Mouse (Mus musculus) lung, postnatal 36 days (tissue): ENCODE results near the gene Brca2.
A peak's percentile ranks its signal among the peaks of the same experiment; 100 is the strongest.

Experiments
- DNase-seq: peaks from one replicate; pipeline ENCODE4 v3.0.0; 2022; ENCODE audit warnings: mixed read lengths

Brca2 gene

DNA sequence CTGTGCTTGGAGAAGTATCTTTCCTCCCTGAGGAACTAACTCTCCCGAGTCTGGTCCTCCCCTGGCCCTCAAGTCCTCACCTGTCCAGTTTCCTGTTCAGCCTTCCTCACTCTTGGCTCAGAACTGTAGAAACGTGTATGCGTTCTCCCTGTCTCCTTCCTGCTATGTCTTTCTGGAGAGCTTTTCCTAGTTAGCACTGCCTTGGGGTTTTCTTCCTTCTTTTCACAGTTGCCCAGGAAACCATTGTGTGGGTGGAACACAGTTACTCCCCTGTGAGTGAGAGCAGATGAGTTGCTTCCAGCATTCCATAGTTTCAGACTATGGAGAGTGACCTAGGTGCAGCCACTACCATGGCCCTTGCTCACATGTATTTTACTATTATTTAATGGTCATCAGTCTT is 43.8 kb downstream of the Brca2 start:
- no peak for DNase-seq

GRCm38 (mm10) chr5:150566971-150567370 is 44.5 kb downstream of the Brca2 start:
- peak; percentile 67 for DNase-seq

DNA sequence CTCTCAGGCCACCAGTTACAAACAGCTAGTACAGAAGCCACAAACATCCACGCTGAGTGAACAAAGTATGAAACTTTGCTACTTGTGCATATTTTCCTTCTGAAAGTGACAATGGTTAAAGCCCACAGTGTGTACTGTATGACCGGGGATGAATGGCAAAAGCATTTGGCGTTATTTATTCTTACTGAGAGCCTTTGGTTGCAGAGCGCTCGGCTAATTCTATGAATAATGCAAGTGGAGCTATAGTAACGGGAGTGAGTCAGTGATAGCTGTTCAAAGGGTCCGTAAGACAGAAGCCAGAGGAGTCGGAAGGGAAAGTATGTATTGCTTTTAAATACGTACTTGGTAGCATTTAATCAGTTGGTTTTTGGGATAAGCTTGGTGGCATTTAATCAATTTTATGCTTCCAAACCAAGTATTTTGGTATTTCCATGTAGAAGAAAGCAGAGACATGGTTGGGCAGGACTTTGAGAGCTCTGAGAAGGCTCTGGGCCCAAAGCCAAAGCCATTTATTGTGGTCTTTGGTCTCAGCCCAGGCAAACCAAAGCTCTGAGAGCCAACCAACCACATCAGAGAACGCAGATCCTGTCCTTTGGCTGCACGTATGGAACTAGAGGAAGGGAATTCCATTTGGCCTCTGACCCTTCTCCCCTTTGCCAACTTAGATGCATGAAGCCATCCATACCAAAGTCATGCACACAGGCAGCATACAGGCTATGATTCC is 48.2 kb downstream of the Brca2 start:
- DNase-seq, result no peak

DNA sequence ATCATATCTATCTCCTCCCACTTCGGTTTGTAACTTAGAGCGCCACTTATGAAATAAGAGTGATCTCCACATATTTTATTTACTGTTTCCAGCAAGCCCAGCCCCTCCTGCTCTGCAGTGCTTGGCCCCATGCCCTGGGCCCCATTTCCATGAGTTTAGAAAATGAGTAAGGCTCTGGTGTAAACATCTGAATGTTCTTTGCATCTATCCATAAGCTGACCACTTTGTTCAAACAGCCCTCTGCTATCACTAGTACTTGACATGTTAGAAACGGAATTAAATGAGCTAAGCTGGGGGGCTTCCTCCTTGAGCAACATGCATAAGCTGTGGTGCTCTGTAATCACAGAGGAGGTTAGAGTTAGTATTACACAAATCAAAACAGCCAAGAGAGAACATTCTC is 52.0 kb downstream of the Brca2 start:
- peak; percentile 29 for DNase-seq

DNA sequence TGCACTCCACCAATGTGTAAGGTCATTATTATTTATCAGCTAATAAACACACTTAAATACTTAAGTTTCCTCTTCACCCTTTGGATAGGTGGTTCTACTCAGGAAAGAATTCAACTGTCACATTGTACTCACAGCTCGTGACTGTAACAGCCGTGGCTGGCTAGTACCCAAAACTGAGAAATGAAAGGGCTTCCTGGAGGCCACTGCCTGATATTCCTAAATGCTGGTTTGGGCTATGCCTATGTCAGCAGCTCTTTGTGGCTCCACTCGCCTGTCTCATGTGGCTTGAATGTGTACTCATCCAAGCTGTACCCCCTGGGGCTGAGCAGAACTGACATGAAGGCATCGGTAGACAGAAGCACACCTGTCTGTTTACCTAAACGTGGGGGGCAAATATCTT is 52.5 kb downstream of the Brca2 start:
- no peak for DNase-seq

DNA sequence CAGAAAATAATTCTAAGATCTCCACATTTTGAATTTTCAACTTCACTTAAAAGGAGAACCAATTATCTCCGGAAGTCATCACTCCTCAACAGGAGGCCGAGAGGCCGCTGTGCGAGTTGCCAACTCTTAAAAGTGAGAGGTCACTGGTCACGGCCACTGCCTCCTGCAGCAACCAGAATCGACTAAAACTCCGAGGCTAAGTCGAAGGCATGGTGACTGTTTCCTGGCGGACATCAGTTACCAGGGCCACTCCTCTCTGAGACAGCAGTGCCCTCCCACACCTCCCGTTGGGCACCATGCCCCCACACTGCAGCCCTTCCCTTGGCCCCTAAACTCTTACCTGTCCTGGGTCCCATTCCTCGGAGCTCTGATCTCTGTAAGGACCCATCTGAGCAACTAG is 54.4 kb downstream of the Brca2 start:
- no peak for DNase-seq

- DNase-seq, result no peak
Observed at GRCm38 (mm10) chr5:150578613-150579171, 56.3 kb downstream of the Brca2 start.

DNA sequence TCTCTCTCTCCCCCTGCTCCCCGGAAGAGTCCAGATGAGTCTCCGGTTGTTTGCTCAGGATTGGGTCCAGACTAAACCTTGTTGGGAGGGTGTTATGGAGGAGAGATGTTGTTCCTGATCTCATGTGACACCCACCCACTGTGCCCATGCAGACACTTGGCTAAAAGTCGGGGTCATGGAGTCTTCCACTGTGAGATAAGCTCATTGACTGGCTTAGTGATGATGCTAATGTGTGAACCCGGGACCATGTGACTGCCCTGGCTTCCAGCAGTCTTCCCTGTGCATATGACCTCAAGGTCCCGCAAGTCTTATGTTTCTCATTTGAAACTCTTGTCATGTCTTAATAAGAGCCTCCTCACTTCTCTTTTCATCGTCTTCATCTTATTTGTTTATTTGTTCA is 58.8 kb downstream of the Brca2 start:
- no peak for DNase-seq

- DNase-seq, result no peak
Observed at GRCm38 (mm10) chr5:150583181-150583580, 60.8 kb downstream of the Brca2 start.

- peak; percentile 65 for DNase-seq
Observed at GRCm38 (mm10) chr5:150583622-150584336, 61.3 kb downstream of the Brca2 start.

DNA sequence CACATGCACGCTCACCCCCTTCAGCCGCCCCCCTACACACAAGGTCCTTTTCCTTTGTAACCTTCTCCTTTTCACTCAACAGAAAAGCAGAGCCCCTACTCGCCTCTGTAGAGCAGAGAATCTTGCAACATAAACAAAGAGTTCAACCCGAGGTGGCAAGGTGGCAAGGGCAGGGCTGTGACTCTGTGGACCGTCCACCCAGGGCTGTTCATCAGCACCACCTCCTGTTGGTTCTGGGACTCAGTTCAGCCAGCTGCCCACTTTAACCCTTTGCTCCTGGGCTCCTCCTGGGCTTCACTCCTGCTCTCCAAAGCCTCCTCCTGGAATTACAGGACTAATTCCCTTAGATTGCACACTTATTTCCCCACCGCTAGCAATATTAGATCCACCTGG is 61.9 kb downstream of the Brca2 start:
- DNase-seq, result no peak

GRCm38 (mm10) chr5:150589945-150590344 is 67.5 kb downstream of the Brca2 start:
- no peak for DNase-seq

DNA sequence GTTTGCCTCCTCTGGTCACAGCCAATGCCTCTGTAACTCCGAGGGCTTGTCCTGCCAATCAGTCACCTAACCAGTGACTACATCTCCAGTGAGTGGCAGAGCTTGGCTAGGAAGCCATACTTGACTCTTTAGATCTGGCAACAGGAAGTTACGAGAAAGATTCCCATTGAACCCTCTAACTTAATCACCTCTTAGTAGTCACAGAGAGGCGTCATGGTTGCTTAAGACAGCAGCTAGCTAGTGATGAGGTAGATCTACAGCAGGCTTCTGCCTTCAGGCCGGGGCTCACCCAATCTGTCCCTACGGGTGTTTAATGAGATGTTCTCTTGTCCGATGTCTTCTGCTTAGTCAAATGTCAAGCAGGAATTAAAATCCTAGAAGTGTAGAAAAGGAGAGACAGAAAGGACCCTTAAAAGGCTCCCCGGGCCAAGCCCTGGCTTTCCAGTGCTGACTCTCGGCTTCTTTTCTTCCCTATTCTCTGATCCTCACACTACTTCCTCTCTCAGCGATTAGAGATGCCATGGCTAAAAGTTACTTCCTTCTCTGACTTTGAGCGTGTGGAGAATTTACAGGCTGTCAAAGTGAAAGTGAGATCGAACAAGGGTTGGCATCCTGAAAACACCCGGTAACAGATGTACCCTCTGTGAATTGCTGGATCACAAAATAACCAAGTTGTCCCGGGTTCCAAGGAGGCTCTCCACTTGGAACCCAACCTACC is 69.9 kb downstream of the Brca2 start:
- no peak for DNase-seq

DNA sequence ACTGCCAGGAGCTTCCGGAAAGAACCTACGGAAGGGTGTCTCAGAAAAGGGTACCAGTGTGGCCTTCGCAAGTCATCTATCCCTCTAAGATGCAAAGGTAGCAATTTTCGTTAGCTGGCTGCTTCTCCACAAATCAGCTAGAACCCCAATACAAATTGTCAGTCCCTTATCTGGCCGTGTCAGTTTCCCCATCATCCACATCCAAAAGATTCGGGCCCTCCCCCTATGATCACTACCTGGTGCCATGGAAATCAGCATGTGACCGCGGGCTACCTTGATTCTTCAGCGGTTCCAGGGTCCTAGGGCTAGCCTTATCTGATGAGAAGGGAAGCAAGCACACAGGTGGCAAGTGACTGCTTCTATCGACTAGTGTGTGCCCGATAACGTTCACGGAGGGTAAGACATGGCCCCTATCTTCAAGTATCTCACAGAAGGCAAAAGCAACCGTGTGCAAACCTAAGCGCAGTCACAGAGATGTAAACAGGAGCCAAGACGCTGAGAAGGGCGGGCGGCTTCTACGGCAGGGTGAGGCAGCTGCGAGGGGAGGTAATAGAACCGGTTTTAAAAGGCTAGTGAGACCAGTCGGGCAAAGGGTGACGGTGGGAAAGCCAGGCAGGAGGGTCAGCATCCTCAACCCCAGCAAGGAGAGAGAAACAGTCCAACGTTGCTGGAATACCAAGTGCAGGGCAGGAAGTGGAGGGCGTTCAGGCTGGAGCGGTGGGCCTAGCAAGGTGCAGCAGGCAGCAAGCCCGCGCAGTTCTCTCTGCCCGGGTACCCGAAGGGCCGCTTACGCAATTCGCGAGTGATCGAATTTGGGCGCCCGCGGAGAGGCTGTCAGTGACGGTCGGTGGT is 70.7 kb downstream of the Brca2 start:
- peak; percentile 61 for DNase-seq

GRCm38 (mm10) chr5:150593756-150594648 is 71.6 kb downstream of the Brca2 start:
- DNase-seq, result peak; percentile 71

DNA sequence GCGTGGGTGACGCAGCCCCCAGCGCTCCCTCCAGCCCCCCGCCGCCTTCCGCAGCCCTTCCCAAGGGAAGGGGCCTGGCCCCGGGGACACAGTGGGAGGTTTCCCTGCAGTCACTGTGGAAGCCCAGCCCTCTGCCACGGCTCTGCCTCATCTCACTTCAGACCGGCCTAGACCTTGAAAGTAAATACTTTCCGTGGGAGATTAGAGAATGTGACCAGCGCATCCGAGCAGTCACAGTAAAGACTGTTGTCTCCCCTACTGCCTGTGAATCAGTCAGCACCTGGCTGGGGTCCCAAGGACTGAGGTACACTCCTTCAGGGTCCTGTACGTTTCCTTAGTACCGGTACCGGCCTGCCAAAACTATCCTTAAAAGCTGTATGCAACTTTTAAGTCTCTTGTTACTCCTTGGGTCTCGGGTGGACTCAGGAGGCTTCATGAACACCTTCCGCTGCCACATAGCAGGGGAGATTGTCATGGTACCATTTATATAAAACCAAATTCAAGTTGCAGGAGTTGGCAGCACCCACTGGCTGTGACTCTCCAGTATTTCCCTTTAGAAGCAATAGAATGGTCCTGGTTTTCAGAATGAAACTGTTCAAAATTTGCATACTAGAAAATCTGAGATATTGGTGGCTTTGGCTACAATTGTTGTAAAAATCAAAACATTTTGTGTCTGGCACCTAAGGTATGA is 72.4 kb downstream of the Brca2 start:
- DNase-seq, result no peak

DNA sequence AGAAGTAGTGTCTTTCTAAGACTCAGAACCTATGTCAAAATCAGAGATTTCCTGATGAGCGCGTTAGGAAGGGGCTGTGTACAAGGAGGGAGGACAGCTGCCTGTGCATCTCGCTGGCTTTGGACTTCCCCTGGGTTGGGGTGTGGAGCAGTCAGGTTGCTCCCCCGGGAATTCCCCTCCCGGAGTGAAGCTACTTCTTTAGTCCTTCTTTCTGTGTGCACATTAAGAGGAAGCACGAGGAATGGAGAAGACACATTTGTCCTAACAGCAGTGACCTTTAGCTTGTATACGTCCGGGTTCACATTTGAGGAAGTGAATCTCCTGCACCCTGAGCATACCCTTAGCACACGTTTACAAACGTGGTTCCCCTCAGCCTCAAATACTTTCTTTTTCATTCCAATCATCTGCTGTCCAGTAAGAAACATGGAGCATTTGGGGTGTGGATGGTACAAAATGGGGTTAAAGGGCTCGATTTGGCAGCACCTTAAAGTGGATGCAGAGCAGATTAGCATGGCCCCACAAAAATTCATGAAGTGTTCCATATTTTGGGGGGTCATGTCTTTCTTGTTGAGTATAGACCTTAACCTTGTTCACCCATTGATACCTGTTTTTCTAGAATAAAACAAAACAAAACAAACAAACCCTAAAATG is 73.1 kb downstream of the Brca2 start:
- DNase-seq, result no peak

GRCm38 (mm10) chr5:150597088-150597487 is 74.7 kb downstream of the Brca2 start, which contains the start of gene N4bp2l1:
TSS of gene N4bp2l1 (minus strand) at chr5:150597188.
- no peak for DNase-seq

DNA sequence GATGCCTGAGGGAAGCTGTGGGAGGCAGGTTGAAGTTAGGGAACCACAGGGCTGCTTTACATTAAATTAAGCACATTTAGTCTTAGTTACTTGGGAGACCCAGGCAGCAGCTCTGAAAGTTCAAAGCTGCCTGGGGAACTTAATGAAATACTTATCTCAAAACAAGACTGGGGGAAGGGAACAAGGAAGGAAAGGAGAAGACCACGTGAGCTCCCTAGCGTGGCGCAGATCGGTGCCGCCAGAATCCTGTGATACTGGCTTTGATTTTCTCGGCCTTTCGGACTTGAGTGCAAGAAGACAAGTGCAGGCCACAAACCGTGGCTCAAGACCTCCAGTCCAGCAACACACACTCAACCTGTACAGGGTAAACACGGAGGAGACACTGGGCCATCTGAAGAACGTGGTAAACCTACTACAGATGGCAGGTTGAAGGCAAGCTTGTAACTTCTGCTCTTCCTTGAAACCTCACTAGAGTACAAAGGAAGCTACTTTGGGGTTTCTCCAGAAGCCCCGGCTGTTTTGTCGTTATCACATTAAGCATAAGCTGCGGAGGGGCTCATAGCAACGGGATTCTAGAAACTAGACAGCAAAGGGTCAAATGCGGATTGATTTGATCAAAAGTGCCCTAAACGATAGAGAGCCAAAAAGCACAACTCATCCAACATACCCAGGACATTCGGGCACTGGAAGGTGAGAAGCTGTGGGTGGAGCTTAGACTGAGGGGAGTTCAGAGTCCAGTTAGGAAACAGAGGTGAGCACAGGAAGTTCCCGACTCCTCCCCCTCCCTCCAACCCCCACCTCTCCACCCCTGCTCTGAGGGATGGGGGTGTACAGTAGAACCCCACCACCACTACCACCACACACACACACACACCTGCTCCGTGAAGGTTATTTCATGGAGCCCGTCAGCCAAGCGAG is 76.0 kb downstream of the Brca2 start:
- no peak for DNase-seq
